Mouse (Mus musculus) inflammation-experienced regulatory T-cells, adult 6 months (primary cell): ENCODE results near the gene Gm27235. TPM values are rescaled to one million over a fixed set of nuclear protein-coding genes. Genes with fewer than 3 reads are reported as not detected.
"Not testable (repeated sequence)": the region's sequence is repeated elsewhere in the genome, so short reads cannot be mapped to it uniquely, and the experiment has no call there.

Experiments
- ATAC-seq: one replicate; pipeline ENCODE4 v1.8.0; 2017
- polyA plus RNA-seq, 3 experiments: library from polyadenylated mRNA; unstranded; fragments of 100-300 nt; shearing (Covaris generic); gene quantifications; one replicate each; pipeline ENCODE4 v1.2.1; 2017

Gene Gm27235
- not detected for polyA plus RNA-seq

- no peak for ATAC-seq
Observed at GRCm38 (mm10) chr9:35790001-35790400, at the start of gene Gm27235, which contains the start of gene D730048I06Rik. Gene Gm27235, minus strand, starts transcription at chr9:35790101. Gene D730048I06Rik, minus strand, starts transcription at chr9:35790112.

DNA sequence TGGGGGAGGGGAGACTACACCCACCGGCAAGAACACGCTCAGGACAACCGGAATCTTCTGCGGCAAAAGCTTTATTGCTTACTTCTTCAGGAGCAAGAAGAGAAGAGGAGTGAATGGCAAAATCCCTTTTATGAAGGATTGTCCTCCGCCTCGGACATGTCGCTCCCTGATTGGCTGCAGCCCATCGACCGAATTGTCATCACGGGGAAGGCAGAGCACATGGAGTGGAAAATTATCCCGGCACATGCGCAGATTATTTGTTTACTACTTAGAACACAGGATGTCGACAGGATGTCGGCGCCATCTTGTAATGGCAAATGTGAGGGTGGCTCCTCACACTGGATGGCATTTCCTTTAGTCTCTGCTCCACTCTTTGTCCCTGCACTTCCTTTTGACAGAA lies 28.0 kb upstream of the Gm27235 start:
- ATAC-seq, result not testable (repeated sequence)

DNA sequence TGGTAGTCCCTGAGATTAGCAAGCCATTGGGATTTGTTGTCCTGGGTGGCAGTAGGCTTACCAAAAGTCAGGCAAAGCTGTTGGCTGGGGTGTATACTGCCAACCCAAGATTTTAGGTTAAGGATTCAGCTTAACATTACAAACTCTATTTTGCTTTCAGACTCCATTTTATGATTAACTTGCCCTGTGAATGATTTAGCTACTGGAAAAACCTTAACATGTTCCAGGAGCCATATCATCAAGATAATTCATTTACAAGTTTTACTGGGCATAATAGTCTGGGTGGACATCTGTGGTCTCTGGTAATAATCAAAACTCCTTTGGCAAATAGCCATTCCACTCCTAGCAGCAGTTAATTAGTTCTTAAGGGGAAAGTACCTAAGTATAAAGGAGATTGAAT lies 8.2 kb upstream of the Gm27235 start:
- ATAC-seq, result no peak

- no peak for ATAC-seq
Observed at GRCm38 (mm10) chr9:35778009-35778408, 11.9 kb downstream of the Gm27235 start, which contains the start of gene Gm17727. Gene Gm17727, minus strand, starts transcription at chr9:35778109.

- ATAC-seq, result no peak
Observed at GRCm38 (mm10) chr9:35756843-35757242, 33.1 kb downstream of the Gm27235 start.

DNA sequence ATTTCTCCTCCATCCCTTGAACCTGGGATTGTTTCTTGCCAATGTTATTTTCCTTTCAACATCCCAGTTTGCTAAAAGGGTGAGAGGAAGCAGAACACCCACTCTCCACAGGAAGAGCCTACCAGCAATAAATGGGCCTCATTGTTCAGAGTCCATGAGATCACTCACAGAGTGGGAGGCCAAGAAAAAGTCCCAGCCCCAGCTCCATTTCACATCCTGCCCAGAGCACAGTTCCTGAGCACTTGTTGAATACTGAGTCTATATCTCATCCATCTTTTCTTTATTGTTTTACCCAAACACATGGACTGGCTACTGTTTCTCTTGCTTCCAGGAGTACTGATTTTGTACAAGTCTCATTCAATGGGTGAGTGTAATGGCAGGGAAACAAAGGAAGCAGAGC lies 49.2 kb downstream of the Gm27235 start, which contains the start of gene Gm17677:
Gene Gm17677, plus strand, starts transcription at position 301 of the 400 bp plus-strand sequence.
- no peak for ATAC-seq

Other genes with a start within 250 kb of the Gm27235 start
- gene Ddx25, start 231.6 kb downstream of the Gm27235 start, polyA plus RNA-seq, result under 1 TPM; 0.11 to 0.26 (median 0.14) TPM
- gene Pus3, start 231.5 kb downstream of the Gm27235 start, polyA plus RNA-seq, result 10 to 100 TPM; 16.9 to 27.8 (median 19.5) TPM
- gene Pate2, start 219.8 kb downstream of the Gm27235 start, polyA plus RNA-seq, result not detected
- 10 to 100 TPM in 1 of 3 experiments, 1 to 10 TPM in 2; 4.9 to 16.2 (median 5.7) TPM for gene Hyls1, start 219.7 kb downstream of the Gm27235 start, polyA plus RNA-seq
- not detected for gene Pate4, start 178.2 kb downstream of the Gm27235 start, polyA plus RNA-seq
- not detected for gene Pate3, start 141.9 kb downstream of the Gm27235 start, polyA plus RNA-seq
- gene Pate1, start 102.7 kb downstream of the Gm27235 start, polyA plus RNA-seq, result not detected
- not detected for gene Gm17677, start 49.1 kb downstream of the Gm27235 start, polyA plus RNA-seq
- not detected for gene Gm17727, start 12.0 kb downstream of the Gm27235 start, polyA plus RNA-seq
- gene D730048I06Rik, start within 50 bp of the Gm27235 start, polyA plus RNA-seq, result not detected
- gene 9230110F15Rik, start 54.0 kb upstream of the Gm27235 start, polyA plus RNA-seq, result not detected
- not detected for gene 9230113P08Rik, start 118.3 kb upstream of the Gm27235 start, polyA plus RNA-seq